Mouse (Mus musculus): ENCODE measurements around the gene Ptpn7. TPM values are rescaled to one million over a fixed set of nuclear protein-coding genes. Genes with fewer than 3 reads are reported as not detected.

The Ptpn7 gene
- polyA plus RNA-seq, 1 experiment: 219 TPM

- Histone ChIP-seq H3K36me3 (ENCODE audit: control insufficient read depth, insufficient read depth, low read length) (peaks cover 14% of the 10 kb centered on the region), H3K4me3 (ENCODE audit: control insufficient read depth, insufficient read depth, low read length) (peak overlapping the region; percentile 18), H3K27me3 (ENCODE audit: control insufficient read depth, insufficient read depth, low read length) (no peaks in the 10 kb centered on the region), H3K27ac (ENCODE audit: control insufficient read depth, insufficient read depth, low read length) (peak overlapping the region; percentile 92), H3K4me1 (replicated peaks; ENCODE audit: control insufficient read depth, insufficient read depth, low read length) (peaks cover 72% of the 10 kb centered on the region)
- WGBS: under 1% methylated on average over 6 of the region's 6 CpGs
- TF ChIP-seq CTCF (IDR thresholded peaks at IDR 0.05; ENCODE audit: borderline replicate concordance, control insufficient read depth, extremely low read depth, insufficient read depth, low read length, poor library complexity) (no peak), POLR2A (IDR thresholded peaks at IDR 0.05; ENCODE audit: control insufficient read depth, extremely low read depth, insufficient read depth, low read length, poor library complexity) (no peak)
- DNase-seq: peak; percentile 80
Measured at GRCm38 (mm10) chr1:135131034-135131433, 1.5 kb upstream of the Ptpn7 start.

- peaks cover 72% of the 10 kb centered on the region for H3K4me1 ChIP-seq (replicated peaks; ENCODE audit: control insufficient read depth, insufficient read depth, low read length)
- peak overlapping the region; percentile 18 for H3K4me3 ChIP-seq (ENCODE audit: control insufficient read depth, insufficient read depth, low read length)
- TF ChIP-seq POLR2A (IDR thresholded peaks at IDR 0.05; ENCODE audit: control insufficient read depth, extremely low read depth, insufficient read depth, low read length, poor library complexity) (no peak), CTCF (IDR thresholded peaks at IDR 0.05; ENCODE audit: borderline replicate concordance, control insufficient read depth, extremely low read depth, insufficient read depth, low read length, poor library complexity) (no peak)
- no peaks in the 10 kb centered on the region for H3K27me3 ChIP-seq (ENCODE audit: control insufficient read depth, insufficient read depth, low read length)
- 3% methylated on average over 8 of the region's 8 CpGs for WGBS
- peak overlapping the region; percentile 92 for H3K27ac ChIP-seq (ENCODE audit: control insufficient read depth, insufficient read depth, low read length)
- peaks cover 18% of the 10 kb centered on the region for H3K36me3 ChIP-seq (ENCODE audit: control insufficient read depth, insufficient read depth, low read length)
- DNase-seq: peak; percentile 57
Measured at GRCm38 (mm10) chr1:135131560-135131959, 940 bp upstream of the Ptpn7 start.

- Histone ChIP-seq H3K27me3 (ENCODE audit: control insufficient read depth, insufficient read depth, low read length) (no peaks in the 10 kb centered on the region), H3K4me3 (ENCODE audit: control insufficient read depth, insufficient read depth, low read length) (peak overlapping the region; percentile 65), H3K4me1 (replicated peaks; ENCODE audit: control insufficient read depth, insufficient read depth, low read length) (peaks cover 63% of the 10 kb centered on the region), H3K27ac (ENCODE audit: control insufficient read depth, insufficient read depth, low read length) (peak overlapping the region; percentile 94), H3K36me3 (ENCODE audit: control insufficient read depth, insufficient read depth, low read length) (peaks cover 29% of the 10 kb centered on the region)
- peak; percentile 90 for DNase-seq
- 6% methylated on average over 9 of the region's 9 CpGs for whole genome bisulfite sequencing
- TF ChIP-seq CTCF (IDR thresholded peaks at IDR 0.05; ENCODE audit: borderline replicate concordance, control insufficient read depth, extremely low read depth, insufficient read depth, low read length, poor library complexity) (no peak), POLR2A (IDR thresholded peaks at IDR 0.05; ENCODE audit: control insufficient read depth, extremely low read depth, insufficient read depth, low read length, poor library complexity) (0 out of 2 replicates have a peak, but pooled peaks have one; percentile 21)
Measured at GRCm38 (mm10) chr1:135132893-135133369, 431 bp downstream of the Ptpn7 start.

- peak; percentile 76 for DNase-seq
- H3K36me3 ChIP-seq (ENCODE audit: control insufficient read depth, insufficient read depth, low read length): peaks cover 37% of the 10 kb centered on the region
- 10% methylated on average over 10 of the region's 10 CpGs for WGBS
- TF ChIP-seq CTCF (IDR thresholded peaks at IDR 0.05; ENCODE audit: borderline replicate concordance, control insufficient read depth, extremely low read depth, insufficient read depth, low read length, poor library complexity) (peak; percentile 68; the same call in 1 of the 2 replicates), POLR2A (IDR thresholded peaks at IDR 0.05; ENCODE audit: control insufficient read depth, extremely low read depth, insufficient read depth, low read length, poor library complexity) (no peak)
- H3K27me3 ChIP-seq (ENCODE audit: control insufficient read depth, insufficient read depth, low read length): no peaks in the 10 kb centered on the region
- H3K4me1 ChIP-seq (replicated peaks; ENCODE audit: control insufficient read depth, insufficient read depth, low read length): peaks cover 54% of the 10 kb centered on the region
- peak overlapping the region; percentile 65 for H3K4me3 ChIP-seq (ENCODE audit: control insufficient read depth, insufficient read depth, low read length)
- H3K27ac ChIP-seq (ENCODE audit: control insufficient read depth, insufficient read depth, low read length): peak overlapping the region; percentile 94
Measured at GRCm38 (mm10) chr1:135133678-135134435, 1.4 kb downstream of the Ptpn7 start.

- H3K27me3 ChIP-seq (ENCODE audit: control insufficient read depth, insufficient read depth, low read length): no peaks in the 10 kb centered on the region
- peak; percentile 31 for DNase-seq
- H3K36me3 ChIP-seq (ENCODE audit: control insufficient read depth, insufficient read depth, low read length): peaks cover 51% of the 10 kb centered on the region
- TF ChIP-seq CTCF (IDR thresholded peaks at IDR 0.05; ENCODE audit: borderline replicate concordance, control insufficient read depth, extremely low read depth, insufficient read depth, low read length, poor library complexity): no peak
- TF ChIP-seq POLR2A (IDR thresholded peaks at IDR 0.05; ENCODE audit: control insufficient read depth, extremely low read depth, insufficient read depth, low read length, poor library complexity): no peak
- WGBS: 26% methylated on average over 8 of the region's 8 CpGs
- peak overlapping the region; percentile 14 for H3K4me3 ChIP-seq (ENCODE audit: control insufficient read depth, insufficient read depth, low read length)
- H3K27ac ChIP-seq (ENCODE audit: control insufficient read depth, insufficient read depth, low read length): peak overlapping the region; percentile 55
- H3K4me1 ChIP-seq (replicated peaks; ENCODE audit: control insufficient read depth, insufficient read depth, low read length): peaks cover 40% of the 10 kb centered on the region
Measured at GRCm38 (mm10) chr1:135135111-135135787, 2.7 kb downstream of the Ptpn7 start.

GRCm38 (mm10) chr1:135136500-135136899, 4.0 kb downstream of the Ptpn7 start:
- Histone ChIP-seq H3K4me3 (ENCODE audit: control insufficient read depth, insufficient read depth, low read length) (no peak overlapping the region), H3K27ac (ENCODE audit: control insufficient read depth, insufficient read depth, low read length) (no peak overlapping the region), H3K4me1 (replicated peaks; ENCODE audit: control insufficient read depth, insufficient read depth, low read length) (peaks cover 29% of the 10 kb centered on the region), H3K36me3 (ENCODE audit: control insufficient read depth, insufficient read depth, low read length) (peaks cover 63% of the 10 kb centered on the region), H3K27me3 (ENCODE audit: control insufficient read depth, insufficient read depth, low read length) (no peaks in the 10 kb centered on the region)
- TF ChIP-seq POLR2A (IDR thresholded peaks at IDR 0.05; ENCODE audit: control insufficient read depth, extremely low read depth, insufficient read depth, low read length, poor library complexity) (no peak), CTCF (IDR thresholded peaks at IDR 0.05; ENCODE audit: borderline replicate concordance, control insufficient read depth, extremely low read depth, insufficient read depth, low read length, poor library complexity) (no peak)
- WGBS: 8% methylated on average over 1 of the region's 1 CpGs
- peak; percentile 72 for DNase-seq
